Mouse (Mus musculus) testis, adult 2 months (tissue): Measurements from ENCODE around the gene Mptx2.

Source experiments
- CTCF ChIP-seq: fragments of 200-500 bp; IDR thresholded peaks from 2 replicates; pipeline ENCODE4 v1.5.1; 2012; ENCODE audit warnings: low read depth, mild to moderate bottlenecking, inconsistent platforms, low read length, moderate library complexity; ENCODE audit not compliant: control insufficient read depth, insufficient read depth, insufficient replicate concordance
- POLR2A ChIP-seq: fragments of 200-500 bp; IDR thresholded peaks from 2 replicates; pipeline ENCODE4 v1.6.1; 2012; ENCODE audit warnings: low read depth, mild to moderate bottlenecking, inconsistent platforms, low read length, moderate library complexity; ENCODE audit not compliant: control insufficient read depth

GRCm38 (mm10) chr1:173249888-173250287, 27.7 kb downstream of the Mptx2 start:
- TF ChIP-seq CTCF (no peak), POLR2A (no peak)
